Mouse (Mus musculus) frontal cortex, postnatal 10 days (tissue): ENCODE measurements around the gene Myadm.
"Not testable (repeated sequence)": the region's sequence is repeated elsewhere in the genome, so short reads cannot be mapped to it uniquely, and the experiment has no call there.

Experiments
- DNase-seq, 2 experiments: peaks; one replicate each; pipeline ENCODE4 v3.0.0; 2022; ENCODE audit warnings: low spot score in 2 of 2, mixed read lengths in 1 of 2

Myadm gene

DNA sequence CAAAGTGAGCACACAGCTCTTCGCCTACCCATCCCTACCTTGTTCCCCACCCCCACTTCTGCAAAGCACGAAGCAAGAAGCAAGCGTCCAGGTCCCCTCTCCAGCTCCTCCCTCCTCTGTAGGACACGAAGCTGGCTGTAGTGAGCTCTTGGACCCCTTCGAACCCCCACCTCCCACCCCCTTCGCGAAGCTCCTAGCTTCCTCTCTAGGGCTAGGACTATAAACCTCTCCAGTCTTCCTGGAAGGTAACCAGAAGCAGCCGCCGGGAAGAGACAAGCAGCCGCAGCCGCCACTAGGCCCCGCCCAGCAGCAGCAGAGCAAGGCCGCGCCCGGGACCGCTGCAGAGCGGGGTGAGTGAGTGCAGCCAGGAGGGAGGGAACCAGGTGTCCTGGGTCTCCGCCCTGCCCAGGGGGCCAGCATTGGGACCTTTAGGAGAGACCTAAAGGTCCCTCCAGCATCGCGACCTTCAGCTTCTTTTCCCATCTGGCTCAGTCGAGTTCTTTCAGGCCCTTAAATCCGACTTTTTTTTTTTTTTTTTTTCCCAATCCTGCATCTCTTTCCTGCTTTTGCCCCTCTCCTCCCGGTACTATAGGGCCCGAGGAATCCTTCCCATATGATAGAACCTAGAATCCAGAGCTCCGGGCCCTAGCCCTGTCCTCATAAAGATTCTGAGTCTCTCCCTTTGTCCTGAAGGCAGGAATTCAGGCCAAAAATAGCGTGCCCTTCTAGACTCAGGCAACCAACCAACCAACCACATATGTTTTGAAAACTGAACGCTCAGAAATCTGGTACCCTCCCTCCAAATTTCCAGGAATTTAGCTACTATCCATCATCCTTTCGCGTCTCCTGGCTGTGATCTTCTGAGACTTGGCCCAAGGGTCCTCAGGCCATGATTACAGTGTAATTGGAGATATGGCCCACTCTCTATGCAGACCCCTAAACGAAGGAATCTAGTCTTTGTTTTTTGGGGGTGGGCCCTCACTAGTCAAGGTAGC lies at the start of gene Myadm, which contains the start of gene Prkcg:
Gene Myadm (plus strand): TSS at position 105 of the 995 bp plus-strand sequence.
Gene Prkcg (plus strand): TSS at position 204 of the 995 bp plus-strand sequence.
- DNase-seq = peak in 1 of 2 experiments; percentile 70

DNA sequence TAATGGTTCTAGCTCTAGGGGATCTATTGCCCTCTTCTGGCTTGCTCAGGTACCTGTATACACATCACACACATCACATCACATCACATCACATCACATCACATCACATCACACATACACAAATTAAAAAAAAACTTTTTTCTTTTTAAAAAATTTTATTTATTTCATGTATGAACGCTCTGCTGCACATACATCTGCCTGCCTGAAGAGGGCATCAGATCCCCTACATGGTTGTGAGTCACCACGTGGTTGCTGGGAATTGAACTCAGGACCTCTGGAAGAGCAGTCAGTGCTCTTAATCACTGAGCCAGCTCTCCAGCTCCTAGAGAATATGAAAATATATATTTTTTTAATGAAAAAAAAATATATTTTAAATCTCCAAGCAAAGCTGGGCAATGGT lies 49.7 kb upstream of the Myadm start:
- no peak for DNase-seq

DNA sequence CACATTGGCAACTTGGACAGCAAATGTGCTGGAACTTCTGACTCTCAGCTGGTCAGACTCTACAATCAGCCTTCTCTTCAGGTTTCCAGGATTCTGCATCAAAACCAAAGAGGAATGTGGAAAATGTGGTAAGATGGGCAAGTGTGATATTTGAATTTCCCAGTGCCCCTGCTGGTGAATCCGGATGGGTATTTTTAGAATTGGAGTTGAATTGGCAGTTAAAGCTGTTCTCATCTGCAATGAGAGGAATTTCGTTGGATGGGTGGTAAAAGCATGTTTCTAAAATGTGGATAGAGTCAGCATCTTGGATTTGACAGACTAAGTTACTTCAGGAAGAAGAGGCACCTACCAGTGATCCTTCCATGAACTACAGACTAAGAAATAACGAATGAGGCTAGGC lies 28.2 kb upstream of the Myadm start:
- DNase-seq = no peak

DNA sequence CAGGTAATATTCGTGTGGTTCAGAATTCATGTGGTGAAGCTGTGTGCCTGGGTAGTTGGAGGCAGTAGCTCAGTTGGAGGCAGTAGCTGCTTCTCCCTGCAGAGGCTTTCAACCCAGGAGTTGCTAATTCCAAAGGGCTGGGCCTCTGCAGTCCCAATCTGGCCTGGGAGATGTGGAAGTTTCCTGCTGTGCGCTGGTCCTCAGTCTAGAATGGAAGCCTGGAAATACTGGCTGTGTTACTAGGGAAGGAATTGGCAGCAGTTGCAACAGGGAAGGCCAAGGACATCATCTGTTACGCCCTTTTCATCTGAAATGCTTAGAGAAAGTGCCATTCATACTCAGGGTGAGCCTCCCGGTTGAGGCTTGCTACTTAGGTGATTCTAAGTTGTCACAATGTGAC lies 27.4 kb upstream of the Myadm start:
- DNase-seq = no peak

DNA sequence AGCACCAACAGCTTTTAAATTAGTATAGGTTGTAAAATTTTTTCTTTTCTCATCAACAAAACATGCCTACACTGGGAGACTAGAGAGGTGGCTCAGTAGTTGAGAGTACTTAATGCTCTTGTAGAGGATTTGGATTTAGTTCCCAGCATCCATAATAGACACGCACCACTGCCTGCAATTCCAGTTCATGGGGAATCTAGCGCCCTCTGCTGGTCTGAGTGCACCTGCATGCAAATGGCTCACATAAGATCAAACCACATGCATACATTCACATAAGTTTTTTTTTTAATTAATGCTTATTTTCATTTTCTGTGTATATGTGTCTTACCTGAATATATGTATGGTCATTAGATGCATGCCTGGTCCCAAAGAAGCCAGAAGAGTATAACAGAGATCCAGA lies 26.1 kb upstream of the Myadm start:
- DNase-seq = no peak

DNA sequence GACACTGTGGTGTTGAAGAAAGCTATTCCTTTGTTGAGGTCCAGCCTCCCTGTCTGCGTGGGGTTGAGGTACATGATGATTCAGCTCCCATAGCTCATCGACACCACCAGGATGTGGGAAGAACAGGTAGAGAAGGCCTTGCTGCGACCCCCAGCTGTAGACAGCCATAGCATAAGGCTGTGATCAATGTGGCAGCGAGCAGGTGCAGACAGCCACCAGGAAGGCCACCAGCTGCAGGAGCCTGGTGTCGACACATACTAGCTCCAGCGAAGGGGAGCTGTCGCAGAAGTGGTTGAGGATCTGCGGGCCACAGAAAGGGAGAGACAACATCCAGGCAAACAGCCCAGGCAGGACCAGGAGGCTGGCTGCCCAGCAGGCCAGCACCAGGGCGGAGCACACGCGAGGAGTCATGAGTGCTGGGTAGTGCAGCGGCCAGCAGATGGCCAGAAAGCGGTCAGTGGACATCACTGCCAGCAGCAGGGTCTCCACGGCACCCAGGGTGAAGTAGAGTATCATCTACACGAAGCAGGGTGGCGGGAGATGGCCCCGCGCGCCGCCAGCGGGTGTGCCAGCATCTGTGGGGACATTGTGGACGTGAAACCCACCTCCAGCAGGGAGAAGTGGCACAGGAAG lies 24.4 kb upstream of the Myadm start:
- DNase-seq = no peak

DNA sequence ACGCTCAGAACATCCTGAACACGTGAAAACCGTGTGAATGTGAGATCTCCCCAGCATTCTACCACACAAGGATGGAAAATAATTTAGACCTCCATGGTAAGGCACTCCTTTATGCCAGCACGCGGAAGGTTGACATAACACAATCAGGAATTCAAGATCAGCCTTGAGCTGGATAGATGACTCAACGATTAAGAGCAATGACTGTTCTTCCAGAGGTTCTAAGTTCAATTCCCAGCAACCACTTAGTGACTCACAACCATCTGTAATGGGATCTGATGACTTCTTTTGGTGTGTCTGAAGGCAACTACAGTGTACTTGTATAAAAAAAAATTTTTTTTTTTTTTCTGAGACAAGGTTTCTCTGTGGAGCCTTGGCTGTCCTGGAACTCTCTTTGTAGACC lies 23.6 kb upstream of the Myadm start:
- DNase-seq = no peak

DNA sequence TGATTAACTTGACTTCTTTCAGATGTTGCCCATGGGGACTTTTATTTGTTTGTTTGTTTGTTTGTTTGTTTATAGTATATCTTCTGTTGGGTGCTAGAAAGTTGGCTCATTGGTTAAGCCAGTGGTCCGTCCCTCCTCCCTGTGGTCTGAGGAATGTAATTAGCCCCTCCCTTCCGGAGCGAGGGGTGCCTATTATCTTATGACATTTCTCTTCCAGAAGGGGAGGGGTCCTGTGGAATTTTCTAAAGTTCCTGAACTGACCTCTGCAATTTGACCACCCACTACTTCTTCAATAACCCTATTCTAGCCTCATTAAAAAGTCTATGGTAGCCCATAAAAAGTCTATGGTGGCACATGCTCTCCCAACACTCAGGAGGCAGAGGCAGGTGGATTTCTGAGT lies 21.6 kb upstream of the Myadm start:
- no peak for DNase-seq

DNA sequence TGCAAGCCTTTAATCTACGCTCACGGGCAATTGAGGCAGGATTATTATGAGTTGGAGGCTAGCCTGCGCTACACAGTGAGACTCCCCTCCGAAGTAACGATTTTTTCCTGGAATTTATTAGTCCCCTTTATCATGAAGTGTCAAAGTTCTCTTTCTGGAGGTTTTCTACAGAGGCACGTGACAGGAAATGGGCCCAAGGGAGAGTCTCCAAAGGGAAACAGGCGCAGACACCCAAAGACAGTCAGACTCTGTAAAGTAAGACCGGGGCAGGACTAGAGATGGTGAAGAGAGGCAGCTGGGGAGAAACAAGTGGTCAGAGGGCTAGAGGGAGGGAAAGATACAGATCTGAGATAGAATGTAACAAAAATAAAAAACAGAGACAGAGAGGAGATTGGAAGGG lies 21.0 kb upstream of the Myadm start:
- no peak for DNase-seq

DNA sequence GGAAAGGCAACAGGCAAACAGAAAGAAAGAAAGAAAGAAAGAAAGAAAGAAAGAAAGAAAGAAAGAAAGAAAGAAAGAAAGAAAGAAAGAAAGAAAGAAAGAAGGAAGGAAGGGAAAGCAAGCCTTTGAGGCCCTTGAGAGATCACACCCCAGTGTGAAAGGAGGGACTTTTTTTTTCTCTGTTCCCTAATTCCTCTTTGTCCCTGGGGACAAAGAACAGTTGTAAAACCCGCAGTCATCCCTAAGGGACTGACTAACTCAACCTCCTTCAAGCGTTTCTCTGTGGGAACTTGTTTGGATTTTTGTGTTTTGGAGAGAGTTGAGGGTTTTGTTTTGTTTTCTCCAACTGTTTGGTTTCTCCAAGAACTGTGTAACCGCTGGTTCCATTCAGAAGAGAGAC lies 20.6 kb upstream of the Myadm start:
- no peak for DNase-seq

DNA sequence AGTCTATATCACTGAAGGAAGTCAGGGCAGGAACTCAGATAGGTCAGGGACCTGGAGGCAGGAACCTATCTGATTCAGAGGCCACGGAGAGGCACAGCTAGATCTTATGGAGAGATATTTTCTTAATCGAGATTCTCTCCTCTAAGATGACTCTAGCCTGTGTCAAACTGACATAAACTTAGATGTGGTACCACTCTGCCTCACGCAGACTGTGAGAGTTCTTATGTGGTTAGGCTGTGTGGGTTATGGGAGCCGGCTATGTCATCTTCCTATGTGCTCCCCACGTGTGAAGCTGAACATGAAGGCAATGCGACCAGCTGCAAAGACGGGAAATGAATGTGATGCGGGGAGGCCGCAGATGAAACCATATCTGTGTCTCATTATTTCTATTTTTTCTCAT lies 16.7 kb upstream of the Myadm start:
- no peak for DNase-seq

DNA sequence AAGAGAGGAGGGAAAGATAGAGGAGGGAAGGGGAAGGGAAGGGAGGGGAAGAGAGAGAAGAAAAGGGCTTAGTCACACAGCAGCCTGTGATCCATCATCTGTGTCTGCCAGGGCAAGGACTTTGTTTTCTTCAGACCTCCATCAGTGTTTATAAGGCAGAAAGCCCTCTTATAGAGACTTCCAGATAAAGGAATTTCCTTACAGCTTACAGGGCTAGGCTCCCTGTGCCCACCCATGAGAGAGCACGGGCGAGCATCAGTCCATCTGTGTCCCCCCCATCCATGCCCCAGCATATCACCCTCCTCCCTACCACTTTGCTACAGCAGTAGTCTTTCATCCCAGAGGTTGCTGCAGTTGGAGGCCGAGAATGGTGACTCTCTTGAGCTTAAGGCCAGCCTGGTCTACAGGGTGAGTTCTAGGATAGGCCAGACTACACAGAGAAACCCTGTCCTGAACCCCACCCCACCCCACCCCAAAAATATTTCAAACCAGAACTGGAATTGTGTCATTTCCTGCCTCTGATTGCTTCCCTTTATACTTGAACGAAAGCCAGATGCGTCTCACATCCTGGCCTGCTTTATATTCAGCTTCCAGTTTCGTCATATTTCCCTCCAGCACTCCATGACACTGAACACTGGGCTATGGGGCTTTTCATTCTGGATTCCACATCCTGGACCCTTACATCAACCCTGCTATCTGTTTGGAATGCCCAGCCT lies 13.3 kb upstream of the Myadm start:
- DNase-seq = no peak

DNA sequence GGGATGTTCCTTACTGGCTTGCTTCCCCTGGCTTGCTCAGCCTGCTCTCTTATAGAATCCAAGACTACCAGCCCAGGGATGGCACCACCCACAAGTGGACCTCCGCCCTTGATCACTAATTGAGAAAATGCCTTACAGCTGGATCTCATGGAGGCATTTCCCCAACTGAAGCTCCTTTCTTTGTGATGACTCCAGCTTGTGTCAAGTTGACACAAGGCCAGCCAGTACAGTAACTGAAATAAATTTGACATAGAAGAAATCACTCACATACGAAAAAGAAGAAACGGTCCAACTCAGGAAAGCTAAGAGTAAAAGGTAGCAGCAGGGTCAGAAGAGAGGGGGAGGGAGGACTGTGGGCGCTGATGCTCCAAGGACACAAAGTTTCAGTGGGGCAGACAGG lies 12.1 kb upstream of the Myadm start:
- not testable (repeated sequence) for DNase-seq

DNA sequence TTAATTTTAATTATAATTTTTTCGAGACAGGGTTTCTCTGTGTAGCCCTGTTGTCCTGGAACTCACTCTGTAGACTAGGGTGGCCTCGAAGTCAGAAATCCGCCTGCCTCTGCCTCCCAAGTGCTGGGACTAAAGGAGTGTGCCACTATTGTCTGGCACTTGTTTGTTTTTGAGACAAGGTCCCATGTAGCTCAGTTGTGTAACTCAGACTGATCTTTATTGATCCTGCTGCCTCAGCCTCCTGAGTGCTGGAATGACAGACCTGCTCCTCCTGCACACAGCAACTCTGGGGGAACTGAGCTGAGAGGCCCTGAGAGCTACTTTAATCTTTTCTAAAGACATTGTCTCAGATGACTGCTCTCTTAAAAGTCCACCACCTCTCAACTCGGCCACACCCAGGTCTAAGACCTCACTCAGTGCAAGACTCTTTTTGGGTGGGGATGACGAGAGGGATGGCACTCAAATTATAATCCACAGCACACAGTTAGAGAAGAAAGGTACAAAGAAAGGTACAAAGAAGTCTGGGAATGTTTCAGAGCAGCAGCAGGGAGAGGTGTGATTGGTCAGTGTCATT lies 8.7 kb upstream of the Myadm start:
- DNase-seq = no peak

DNA sequence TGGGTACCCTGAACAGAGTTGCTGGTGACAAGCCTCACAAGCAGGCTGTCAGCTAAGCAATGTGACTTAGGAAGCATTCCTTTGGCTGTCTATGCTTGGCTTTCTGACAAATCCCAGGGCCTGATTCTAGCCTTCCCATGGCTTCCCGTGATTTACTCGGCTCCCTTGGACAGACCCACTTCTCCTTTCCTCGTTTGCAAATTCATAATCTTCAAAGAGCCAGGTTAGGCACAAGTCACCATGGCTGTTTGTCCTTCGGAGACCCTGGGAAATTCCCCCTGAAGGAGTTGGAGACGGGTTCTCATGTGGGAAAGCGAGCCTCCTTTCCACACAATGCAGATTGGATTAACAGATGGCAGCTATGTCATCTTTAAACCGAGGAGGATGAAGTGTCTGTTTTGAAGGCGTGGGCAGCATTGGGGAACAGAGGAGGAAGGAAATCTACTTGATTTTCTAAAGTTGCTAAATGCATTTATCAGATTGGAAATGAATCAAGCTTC lies 8.2 kb upstream of the Myadm start:
- DNase-seq = no peak

DNA sequence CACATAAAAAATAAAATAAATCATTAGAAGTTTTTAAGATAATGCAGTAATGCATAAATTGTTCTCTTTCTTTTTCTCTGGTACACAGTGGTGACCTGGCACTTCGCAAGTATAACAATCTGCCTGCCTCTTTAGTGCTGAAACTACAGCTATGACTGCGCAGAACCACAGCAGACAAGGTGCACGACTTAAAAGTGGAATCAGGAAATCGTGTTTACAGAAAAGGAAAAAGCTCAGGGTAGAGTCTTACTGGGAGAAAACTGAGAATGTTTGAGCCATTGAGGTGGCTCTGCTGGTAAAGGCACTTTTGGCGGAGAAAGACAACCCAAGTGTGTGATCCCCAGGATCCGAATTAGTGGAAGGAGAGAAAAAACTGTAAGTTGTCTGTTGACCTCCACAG lies 7.1 kb upstream of the Myadm start:
- no peak for DNase-seq

DNA sequence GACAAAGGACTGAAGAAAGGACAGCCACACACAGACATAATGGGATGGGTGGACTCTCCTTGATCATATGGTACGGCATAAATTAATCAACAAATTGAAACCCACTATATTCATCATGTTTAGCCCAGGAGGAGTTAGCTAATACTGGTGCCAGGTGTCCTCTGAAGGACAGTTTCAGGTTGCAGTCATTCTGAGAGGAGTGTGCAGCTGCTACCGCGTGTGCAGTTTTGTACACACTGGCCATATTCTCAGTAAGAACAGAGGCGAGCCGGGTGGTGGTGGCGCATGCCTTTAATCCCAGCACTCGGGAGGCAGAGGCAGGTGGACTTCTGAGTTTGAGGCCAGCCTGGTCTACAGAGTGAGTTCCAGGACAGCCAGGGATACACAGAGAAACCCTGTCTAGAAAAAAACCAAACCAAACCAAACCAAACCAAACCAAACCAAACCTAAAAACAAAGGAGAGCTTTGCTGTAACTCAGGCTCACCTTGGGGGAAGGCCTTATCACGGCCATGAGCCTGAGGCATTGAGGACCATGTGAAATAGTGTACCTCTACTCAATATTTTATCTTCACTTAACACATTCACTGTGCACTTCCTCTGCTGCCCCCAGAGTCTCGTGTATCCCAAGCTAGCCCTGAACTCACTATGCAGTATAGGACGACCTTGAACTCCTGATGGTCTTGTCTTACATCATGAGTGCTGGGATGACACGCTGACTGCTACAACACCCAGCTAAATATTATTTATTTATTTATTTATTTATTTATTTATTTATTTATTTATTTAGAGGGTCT lies 5.6 kb upstream of the Myadm start:
- no peak for DNase-seq

DNA sequence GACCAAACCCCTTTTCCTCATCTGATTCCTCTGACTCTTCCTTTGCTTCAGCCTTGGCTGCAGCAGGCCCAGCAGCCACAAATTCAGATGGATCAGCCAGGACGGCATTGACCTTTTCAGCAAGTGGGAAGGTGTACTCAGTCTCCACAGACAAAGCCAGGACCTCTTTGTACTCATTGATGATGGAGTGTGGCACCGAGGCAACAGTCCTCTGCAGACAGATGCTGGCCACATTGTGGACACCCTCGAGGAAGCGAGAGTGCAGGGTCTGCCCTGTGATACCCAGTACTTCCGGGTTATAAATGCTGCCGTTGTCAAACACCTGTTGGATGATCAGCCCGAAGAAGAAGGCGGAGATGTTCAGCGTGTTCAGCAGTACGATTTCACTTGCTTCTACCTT lies 4.3 kb upstream of the Myadm start:
- no peak for DNase-seq

DNA sequence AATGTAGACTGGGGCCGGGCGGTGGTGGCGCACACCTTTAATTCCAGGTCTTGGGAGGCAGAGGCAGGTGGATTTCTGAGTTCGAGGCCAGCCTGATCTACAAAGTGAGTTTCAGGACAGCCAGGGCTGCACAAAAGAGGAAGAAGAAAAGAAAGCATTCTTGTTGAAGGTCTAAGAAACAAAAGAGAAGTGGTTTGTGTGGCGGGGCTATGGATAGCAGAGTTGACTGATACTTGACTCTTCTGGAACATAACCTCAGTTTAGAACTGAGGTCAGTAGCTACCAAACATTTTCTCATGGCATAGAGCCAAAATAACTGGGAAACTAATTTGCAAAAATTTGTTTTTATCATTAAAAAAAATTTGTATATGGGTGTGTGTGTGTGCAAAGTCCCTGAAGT lies 2.8 kb upstream of the Myadm start:
- no peak for DNase-seq

DNA sequence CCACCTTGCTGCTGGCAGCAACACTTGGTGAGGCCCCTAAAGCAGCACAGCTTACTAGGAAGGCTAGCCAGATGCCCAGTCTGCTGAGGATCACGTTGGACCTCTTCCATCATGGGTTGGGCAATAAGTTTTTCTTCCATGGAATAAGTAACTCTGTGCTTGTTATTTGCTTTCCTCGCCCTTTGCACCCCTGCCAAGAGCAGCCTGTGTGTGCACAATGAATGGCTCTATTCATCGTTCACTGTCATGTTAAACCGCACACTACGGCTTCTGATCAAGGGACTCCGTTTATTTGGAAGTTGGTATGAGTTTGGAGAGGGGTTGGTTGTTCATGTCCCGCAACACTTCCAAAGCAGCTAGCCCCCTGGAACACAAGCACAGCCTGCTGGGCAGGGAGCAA lies 1.7 kb upstream of the Myadm start:
- DNase-seq = no peak
